Mouse (Mus musculus) midbrain, embryonic 15.5 days (tissue): ENCODE data around the gene Abcc3. TPM values are rescaled to one million over a fixed set of nuclear protein-coding genes. Genes with fewer than 3 reads are reported as not detected.

Experiments used
- ATAC-seq: fragments of 200-750 bp; cut with Nextera tagmentation; replicated peaks from 2 replicates; pipeline ENCODE4 v1.8.0; 2017; ENCODE audit warnings: moderate TSS enrichment
- H3K27ac ChIP-seq: fragments of 300-500 bp; sonication (generic); 2 replicates; pipeline ENCODE4 v1.5.1; 2015; ENCODE audit warnings: mild to moderate bottlenecking, inconsistent platforms
- H3K27me3 ChIP-seq: fragments of 300-500 bp; sonication (generic); replicated peaks from 2 replicates; pipeline ENCODE4 v1.6.1; 2015; ENCODE audit warnings: inconsistent platforms
- H3K36me3 ChIP-seq: fragments of 300-500 bp; sonication (generic); replicated peaks from 2 replicates; pipeline ENCODE4 v1.6.1; 2015; ENCODE audit warnings: inconsistent platforms
- H3K4me1 ChIP-seq: fragments of 300-500 bp; sonication (generic); 2 replicates; pipeline ENCODE4 v1.6.1; 2015; ENCODE audit warnings: inconsistent platforms
- H3K4me2 ChIP-seq: fragments of 300-500 bp; sonication (generic); 2 replicates; pipeline ENCODE4 v1.6.1; 2015; ENCODE audit warnings: inconsistent platforms, mild to moderate bottlenecking, moderate library complexity
- H3K4me3 ChIP-seq: fragments of 300-500 bp; sonication (generic); 2 replicates; pipeline ENCODE4 v1.5.1; 2015; ENCODE audit warnings: mild to moderate bottlenecking, inconsistent platforms
- H3K9ac ChIP-seq: fragments of 300-500 bp; sonication (generic); 2 replicates; pipeline ENCODE4 v1.6.1; 2015; ENCODE audit warnings: mild to moderate bottlenecking, inconsistent platforms
- H3K9me3 ChIP-seq: fragments of 300-500 bp; sonication (generic); 2 replicates; pipeline ENCODE4 v1.6.1; 2016; ENCODE audit warnings: inconsistent platforms
- WGBS: fragments of 180-500 bp; shearing (Covaris S2); methylation state at CpG from one replicate; pipeline ENCODE4 v1.1.7; 2015; ENCODE audit warnings: mixed read lengths; 5-methylcytosine and 5-hydroxymethylcytosine counted together
- polyA plus RNA-seq: library from polyadenylated mRNA; unstranded; fragments of >200 nt; fragmentation: Nextera tagmentation; extraction: Ambion mirVana; gene quantifications from 2 replicates; pipeline ENCODE4 v1.2.1, GENCODE M21; 2015

Gene Abcc3
- 0.70 and 1.3 TPM in 2 replicates for polyA plus RNA-seq

GRCm38 (mm10) chr11:94392672-94393109 is at the start of gene Abcc3:
Abcc3 (minus strand) TSS chr11:94392997.
- H3K9ac ChIP-seq, result no peak within 1 kb of the TSS
- H3K4me3 ChIP-seq, result no peak within 1 kb of the TSS
- no peaks in the 10 kb centered on the region for H3K9me3 ChIP-seq
- peak within 1 kb of the TSS; percentile 38 for H3K4me2 ChIP-seq
- no peaks in the 10 kb centered on the region; the same call in 1 of the 2 replicates for H3K27me3 ChIP-seq
- H3K4me1 ChIP-seq, result no peaks in the 10 kb centered on the region
- H3K36me3 ChIP-seq, result no peaks in the 10 kb centered on the region
- 16% methylated on average over 20 of the region's 20 CpGs for WGBS
- ATAC-seq, result no peak
- no peak within 1 kb of the TSS for H3K27ac ChIP-seq

- no peak for ATAC-seq
- 54% methylated on average over 9 of the region's 9 CpGs for WGBS
- no peak overlapping the region for H3K9ac ChIP-seq
These were observed 49.0 kb upstream of the Abcc3 start for GRCm38 (mm10) chr11:94441752-94442151.

GRCm38 (mm10) chr11:94441122-94441521 is 48.3 kb upstream of the Abcc3 start:
- H3K4me3 ChIP-seq, result no peak overlapping the region
- no peak overlapping the region for H3K4me2 ChIP-seq
- peaks cover 44% of the 10 kb centered on the region for H3K4me1 ChIP-seq
- H3K27me3 ChIP-seq, result no peaks in the 10 kb centered on the region
- ATAC-seq, result peak; percentile 62; the same call in 1 of the 2 replicates
- no peaks in the 10 kb centered on the region for H3K9me3 ChIP-seq
- H3K9ac ChIP-seq, result no peak overlapping the region
- WGBS, result 17% methylated on average over 7 of the region's 7 CpGs
- peak overlapping the region; percentile 55 for H3K27ac ChIP-seq
- no peaks in the 10 kb centered on the region; the same call in 1 of the 2 replicates for H3K36me3 ChIP-seq

More at GRCm38 (mm10) chr11:94441752-94442151, 49.0 kb upstream of the Abcc3 start:
- no peaks in the 10 kb centered on the region for H3K9me3 ChIP-seq
- H3K27ac ChIP-seq, result peak overlapping the region; percentile 55; the same call in 1 of the 2 replicates
- H3K4me1 ChIP-seq, result peaks cover 44% of the 10 kb centered on the region
- no peaks in the 10 kb centered on the region; the same call in 1 of the 2 replicates for H3K36me3 ChIP-seq
- no peak overlapping the region for H3K4me2 ChIP-seq
- no peak overlapping the region for H3K4me3 ChIP-seq
- H3K27me3 ChIP-seq, result no peaks in the 10 kb centered on the region

- peaks cover 37% of the 10 kb centered on the region for H3K4me1 ChIP-seq
- H3K27ac ChIP-seq, result peak overlapping the region; percentile 55
- H3K36me3 ChIP-seq, result no peaks in the 10 kb centered on the region; the same call in 1 of the 2 replicates
- no peaks in the 10 kb centered on the region for H3K27me3 ChIP-seq
- H3K4me2 ChIP-seq, result no peak overlapping the region
- H3K4me3 ChIP-seq, result no peak overlapping the region
- no peak overlapping the region for H3K9ac ChIP-seq
- no peaks in the 10 kb centered on the region for H3K9me3 ChIP-seq
- ATAC-seq, result no peak
- WGBS, result 50% methylated on average over 6 of the region's 6 CpGs
These were observed 47.6 kb upstream of the Abcc3 start for GRCm38 (mm10) chr11:94440421-94440820.

GRCm38 (mm10) chr11:94429011-94429651 is 36.3 kb upstream of the Abcc3 start:
- H3K4me1 ChIP-seq, result peaks cover 38% of the 10 kb centered on the region
- no peak overlapping the region for H3K4me3 ChIP-seq
- peaks cover 10% of the 10 kb centered on the region; the same call in 1 of the 2 replicates for H3K36me3 ChIP-seq
- H3K4me2 ChIP-seq, result no peak overlapping the region
- H3K27me3 ChIP-seq, result no peaks in the 10 kb centered on the region
- ATAC-seq, result no peak
- H3K9ac ChIP-seq, result no peak overlapping the region
- 0 out of 2 replicates have a peak overlapping the region, but pooled peaks have one; percentile 68 for H3K27ac ChIP-seq
- 27% methylated on average over 9 of the region's 9 CpGs for WGBS
- no peaks in the 10 kb centered on the region for H3K9me3 ChIP-seq

- Histone ChIP-seq H3K9me3 (no peaks in the 10 kb centered on the region), H3K4me3 (no peak overlapping the region), H3K4me1 (peaks cover 39% of the 10 kb centered on the region), H3K36me3 (peaks cover 12% of the 10 kb centered on the region; the same call in 1 of the 2 replicates), H3K27ac (peak overlapping the region; percentile 68), H3K27me3 (no peaks in the 10 kb centered on the region), H3K9ac (no peak overlapping the region), H3K4me2 (no peak overlapping the region)
- ATAC-seq, result peak; percentile 68
- WGBS, result 29% methylated on average over 4 of the region's 4 CpGs
These were observed 35.5 kb upstream of the Abcc3 start for GRCm38 (mm10) chr11:94428091-94428835.

GRCm38 (mm10) chr11:94425656-94426055 is 32.9 kb upstream of the Abcc3 start:
- H3K36me3 ChIP-seq, result peaks cover 7% of the 10 kb centered on the region; the same call in 1 of the 2 replicates
- no peaks in the 10 kb centered on the region for H3K27me3 ChIP-seq
- WGBS, result 75% methylated on average over 14 of the region's 14 CpGs
- no peak overlapping the region for H3K27ac ChIP-seq
- no peaks in the 10 kb centered on the region for H3K9me3 ChIP-seq
- peaks cover 34% of the 10 kb centered on the region for H3K4me1 ChIP-seq
- no peak overlapping the region for H3K9ac ChIP-seq
- no peak overlapping the region for H3K4me2 ChIP-seq
- no peak for ATAC-seq
- H3K4me3 ChIP-seq, result no peak overlapping the region

- H3K9ac ChIP-seq, result no peak overlapping the region
- H3K27me3 ChIP-seq, result no peaks in the 10 kb centered on the region
- no peak for ATAC-seq
- 59% methylated on average over 5 of the region's 5 CpGs for WGBS
- H3K36me3 ChIP-seq, result peaks cover 7% of the 10 kb centered on the region; the same call in 1 of the 2 replicates
- no peak overlapping the region for H3K4me3 ChIP-seq
- no peak overlapping the region for H3K27ac ChIP-seq
- peaks cover 36% of the 10 kb centered on the region for H3K4me1 ChIP-seq
- H3K9me3 ChIP-seq, result no peaks in the 10 kb centered on the region
- H3K4me2 ChIP-seq, result no peak overlapping the region
These were observed 32.4 kb upstream of the Abcc3 start for GRCm38 (mm10) chr11:94425215-94425614.

GRCm38 (mm10) chr11:94424380-94424779 is 31.6 kb upstream of the Abcc3 start:
- Histone ChIP-seq H3K27ac (no peak overlapping the region), H3K9me3 (no peaks in the 10 kb centered on the region), H3K27me3 (no peaks in the 10 kb centered on the region), H3K4me1 (peaks cover 41% of the 10 kb centered on the region), H3K4me2 (no peak overlapping the region), H3K36me3 (peaks cover 3% of the 10 kb centered on the region; the same call in 1 of the 2 replicates), H3K4me3 (no peak overlapping the region), H3K9ac (no peak overlapping the region)
- 67% methylated on average over 15 of the region's 15 CpGs for WGBS
- ATAC-seq, result no peak

GRCm38 (mm10) chr11:94423855-94424254 is 31.1 kb upstream of the Abcc3 start:
- Histone ChIP-seq H3K4me2 (no peak overlapping the region), H3K27ac (peak overlapping the region; percentile 58; the same call in 1 of the 2 replicates), H3K4me1 (peaks cover 41% of the 10 kb centered on the region), H3K4me3 (no peak overlapping the region), H3K27me3 (no peaks in the 10 kb centered on the region), H3K36me3 (peaks cover 3% of the 10 kb centered on the region; the same call in 1 of the 2 replicates), H3K9me3 (no peaks in the 10 kb centered on the region), H3K9ac (no peak overlapping the region)
- no peak for ATAC-seq
- 60% methylated on average over 5 of the region's 5 CpGs for WGBS

- Histone ChIP-seq H3K4me3 (no peak overlapping the region), H3K4me2 (no peak overlapping the region), H3K9ac (no peak overlapping the region), H3K4me1 (peaks cover 30% of the 10 kb centered on the region), H3K9me3 (no peaks in the 10 kb centered on the region), H3K27ac (no peak overlapping the region), H3K36me3 (peaks cover 4% of the 10 kb centered on the region; the same call in 1 of the 2 replicates), H3K27me3 (no peaks in the 10 kb centered on the region)
- ATAC-seq, result no peak
- 74% methylated on average over 6 of the region's 6 CpGs for WGBS
These were observed 28.2 kb upstream of the Abcc3 start for GRCm38 (mm10) chr11:94420991-94421390.

GRCm38 (mm10) chr11:94420325-94420724 is 27.5 kb upstream of the Abcc3 start:
- peaks cover 5% of the 10 kb centered on the region; the same call in 1 of the 2 replicates for H3K36me3 ChIP-seq
- no peaks in the 10 kb centered on the region for H3K9me3 ChIP-seq
- no peak overlapping the region for H3K27ac ChIP-seq
- 31% methylated on average over 7 of the region's 7 CpGs for WGBS
- H3K4me3 ChIP-seq, result no peak overlapping the region
- H3K4me1 ChIP-seq, result peaks cover 35% of the 10 kb centered on the region
- H3K9ac ChIP-seq, result no peak overlapping the region
- H3K4me2 ChIP-seq, result no peak overlapping the region
- ATAC-seq, result no peak
- no peaks in the 10 kb centered on the region for H3K27me3 ChIP-seq
